Mouse (Mus musculus) frontal cortex, postnatal 25 days (tissue): ENCODE measurements at regions not wholly inside any gene's neighbourhood (a gene's known extent, or its start where the extent isn't known, plus 50 kb on each side); places are given as distances from the start of the nearest gene placed in this dataset.
A peak's percentile ranks its signal among the peaks of the same experiment; 100 is the strongest.

Source experiments
- DNase-seq, 2 experiments: peaks; one replicate each; pipeline ENCODE4 v3.0.0; 2022; ENCODE audit warnings: low spot score in 2 of 2

DNA sequence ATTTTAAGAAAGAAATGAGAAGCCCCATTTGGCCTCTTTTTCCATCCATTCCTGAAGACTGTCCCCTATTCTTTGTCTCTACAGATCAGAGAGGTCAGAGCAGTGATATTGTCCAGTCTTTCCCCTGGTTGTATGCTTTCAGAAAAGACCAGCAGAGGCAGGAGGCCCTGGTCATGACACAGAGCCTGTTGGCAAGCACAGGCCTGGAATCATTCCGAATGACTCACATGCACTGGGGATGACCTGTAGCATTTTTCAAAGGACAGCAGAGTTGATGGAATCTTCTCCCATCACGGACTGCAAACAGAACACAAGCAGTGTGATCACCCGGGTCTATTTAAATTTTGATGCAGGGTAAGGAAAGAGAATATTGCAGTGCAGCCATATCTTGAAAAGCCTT lies 50.2 kb upstream of the Nxt1 start:
- DNase-seq, result no peak

DNA sequence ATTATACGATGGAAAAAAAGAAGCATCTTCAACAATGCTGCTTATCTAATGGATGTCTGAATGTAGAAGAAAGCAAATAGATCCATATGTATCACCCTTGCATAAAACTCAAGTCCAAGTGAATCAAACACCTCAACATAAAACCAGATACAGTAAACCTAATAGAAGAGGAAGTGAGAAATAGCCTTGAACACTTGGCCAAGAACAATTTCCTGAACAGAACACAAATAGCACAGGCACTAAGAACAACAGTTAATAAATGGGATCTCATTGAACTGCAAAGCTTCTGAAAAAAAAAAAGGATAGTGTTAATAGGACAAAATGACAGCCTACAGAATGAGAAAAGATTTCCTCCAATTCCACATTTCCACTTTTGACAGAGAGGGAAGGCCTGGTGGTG lies 60.5 kb upstream of the Nxt1 start:
- no peak for DNase-seq

DNA sequence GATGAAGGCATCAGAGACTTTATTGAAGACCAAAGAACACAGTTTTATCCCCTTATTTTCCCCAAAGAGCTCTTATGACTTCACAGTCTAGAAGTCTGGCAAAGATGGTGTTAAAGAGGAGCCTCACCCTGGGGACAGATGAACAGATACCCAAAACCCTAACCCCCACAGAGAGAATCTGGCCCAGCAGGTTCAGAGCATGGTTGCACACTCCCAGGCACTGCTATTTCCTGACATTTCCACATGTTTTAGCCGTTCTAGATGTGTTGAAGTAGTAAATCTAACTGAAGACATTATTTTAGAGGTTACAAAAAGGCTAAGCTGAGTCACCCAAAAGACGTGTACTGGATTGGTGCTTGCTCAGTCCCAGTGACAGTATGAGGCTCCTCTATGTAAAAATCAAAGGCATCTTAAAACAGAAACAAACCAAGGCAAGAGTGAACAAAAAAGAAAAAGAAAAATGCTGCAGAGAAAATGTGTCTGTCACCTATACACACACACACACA lies 66.9 kb upstream of the Nxt1 start:
- no peak for DNase-seq

DNA sequence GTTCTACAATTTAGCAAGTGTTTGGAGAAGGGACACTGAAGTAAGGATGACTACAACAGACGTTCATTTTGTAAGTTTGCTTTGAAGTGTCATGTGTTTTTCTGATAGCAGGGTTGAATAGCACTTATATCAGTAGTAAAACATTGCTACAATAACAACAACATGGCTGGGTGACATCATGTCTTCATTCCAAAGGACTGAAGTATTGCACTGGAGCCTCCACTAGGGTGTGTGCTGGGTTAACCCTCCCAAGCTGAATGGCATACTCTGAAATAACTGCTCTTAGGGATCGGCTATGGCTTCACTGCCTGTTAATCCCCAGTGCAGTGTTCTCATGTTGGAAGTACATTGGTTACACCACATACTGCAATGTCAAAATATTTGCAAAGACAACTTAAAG lies 68.5 kb upstream of the Nxt1 start:
- no peak for DNase-seq

DNA sequence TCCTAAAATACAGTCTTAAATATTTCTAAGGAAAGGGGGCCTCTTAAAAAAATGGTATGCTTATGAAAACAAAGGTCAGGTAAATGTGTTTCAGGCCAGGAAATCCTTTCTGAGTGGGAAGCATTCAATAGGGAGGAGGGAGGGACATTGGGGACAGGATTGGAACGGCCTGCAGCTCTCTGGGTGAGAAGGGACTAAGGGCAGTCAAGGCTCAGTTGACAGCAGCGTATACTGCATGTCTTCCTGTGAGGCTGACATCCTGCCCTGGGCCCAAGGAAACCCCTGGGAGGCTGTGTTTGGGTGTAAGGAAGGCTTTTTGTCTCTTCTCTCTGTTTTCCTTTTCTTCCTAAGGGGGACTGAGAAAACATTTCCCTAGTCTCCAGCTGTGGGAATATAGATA lies 69.1 kb upstream of the Nxt1 start:
- no peak for DNase-seq

DNA sequence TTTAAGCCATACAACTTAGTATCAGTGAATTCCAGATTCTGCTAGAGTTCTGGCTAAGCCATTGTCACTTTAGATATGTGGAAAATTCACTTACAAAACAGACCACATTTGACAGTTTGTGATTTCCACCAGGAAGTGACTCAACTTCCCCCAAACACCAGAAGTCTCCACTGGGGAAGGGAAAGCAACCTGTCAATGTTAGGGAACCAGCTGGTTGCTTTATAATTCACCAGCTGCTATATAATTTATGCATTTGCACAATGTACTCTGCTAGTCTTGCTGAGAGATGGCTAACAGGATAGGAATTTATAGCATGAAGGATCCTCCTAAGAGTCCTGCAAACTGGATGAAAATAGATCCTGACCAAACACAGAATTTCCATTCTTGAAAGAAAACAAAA lies 72.9 kb upstream of the Nxt1 start:
- no peak for DNase-seq

DNA sequence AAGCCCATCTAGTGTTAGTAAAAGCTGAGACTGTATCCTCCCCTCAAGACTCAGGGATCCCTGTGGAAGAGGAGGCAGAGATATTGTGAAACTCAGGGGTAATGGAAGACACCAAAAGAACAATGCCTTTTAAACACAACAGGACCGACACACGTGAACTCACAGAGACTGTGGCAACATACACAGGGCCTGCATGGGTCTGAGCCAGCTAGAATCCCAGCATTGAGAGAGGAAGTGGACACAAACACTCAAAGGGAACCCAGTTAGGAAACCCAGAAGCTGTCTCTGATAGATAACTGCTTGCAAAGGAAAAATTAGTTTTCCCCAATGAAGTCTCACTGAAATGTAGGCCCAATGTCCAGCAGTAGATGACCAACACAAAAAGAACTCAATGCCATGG lies 75.4 kb upstream of the Nxt1 start:
- no peak for DNase-seq

DNA sequence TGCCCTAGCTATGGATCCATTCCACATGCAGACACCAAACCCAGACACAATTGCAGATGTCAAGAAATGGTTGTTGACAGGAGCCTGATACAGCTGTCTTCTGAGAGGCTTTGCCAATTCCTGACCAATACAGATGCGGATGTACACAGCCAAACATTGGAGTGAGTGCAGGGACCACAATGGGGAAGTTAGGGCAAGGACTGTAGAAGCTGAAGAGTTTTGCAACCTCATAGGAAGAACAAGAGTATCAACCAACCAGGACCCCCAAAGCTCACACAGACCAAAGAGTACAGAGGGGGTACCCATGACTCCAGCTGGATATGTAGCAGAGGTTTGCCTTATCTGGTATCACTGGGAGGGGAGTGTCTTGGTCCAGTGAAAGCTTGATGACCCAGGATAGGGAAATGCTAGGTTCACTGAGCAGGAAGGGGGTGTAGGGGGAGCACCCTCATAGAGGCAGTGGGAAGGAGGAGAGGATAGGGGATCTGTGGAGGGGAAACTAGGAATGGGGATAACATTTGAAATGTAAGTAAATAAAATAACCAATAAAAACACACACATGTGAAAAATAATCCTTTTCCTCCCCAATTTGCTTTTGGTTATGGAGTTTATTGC lies 86.6 kb upstream of the Nxt1 start:
- DNase-seq, result no peak

DNA sequence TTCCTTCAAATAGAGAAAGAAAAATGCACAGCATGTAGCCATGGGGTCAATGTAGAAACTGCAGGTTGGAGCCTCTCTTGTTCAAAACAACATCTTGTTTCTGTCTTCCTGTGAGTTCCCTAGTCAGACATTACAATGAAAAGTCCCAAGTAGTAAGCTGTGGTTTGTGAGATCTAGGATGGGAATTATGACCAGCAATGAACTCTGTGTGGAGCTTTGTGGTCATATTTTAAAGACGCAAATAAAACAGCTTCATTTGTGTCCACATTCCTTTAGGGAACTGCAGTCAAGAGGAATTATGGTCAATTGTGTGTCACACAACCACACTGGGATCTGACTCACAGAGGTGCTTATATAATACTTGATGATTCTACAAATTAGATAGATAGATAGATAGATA lies 90.2 kb upstream of the Nxt1 start:
- no peak for DNase-seq

DNA sequence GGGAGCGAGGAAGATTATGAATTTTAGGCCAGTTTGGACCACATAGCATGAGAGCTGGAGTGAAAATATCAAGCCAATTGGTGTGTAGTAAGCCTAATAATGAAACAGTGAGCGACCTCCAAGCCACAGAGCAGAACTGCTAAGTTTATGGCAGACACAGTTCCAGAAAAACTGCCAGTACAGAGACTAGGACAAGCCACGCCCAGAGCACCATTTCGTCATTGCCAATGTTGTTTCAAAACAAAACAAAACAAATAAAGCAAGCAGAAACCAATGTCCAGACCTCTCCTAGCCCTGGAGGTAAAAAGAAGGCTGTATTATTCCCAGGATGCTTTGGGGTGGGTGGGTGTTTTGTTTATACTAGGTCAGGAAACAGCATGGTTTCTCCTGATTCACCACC lies 90.7 kb upstream of the Nxt1 start:
- no peak for DNase-seq

DNA sequence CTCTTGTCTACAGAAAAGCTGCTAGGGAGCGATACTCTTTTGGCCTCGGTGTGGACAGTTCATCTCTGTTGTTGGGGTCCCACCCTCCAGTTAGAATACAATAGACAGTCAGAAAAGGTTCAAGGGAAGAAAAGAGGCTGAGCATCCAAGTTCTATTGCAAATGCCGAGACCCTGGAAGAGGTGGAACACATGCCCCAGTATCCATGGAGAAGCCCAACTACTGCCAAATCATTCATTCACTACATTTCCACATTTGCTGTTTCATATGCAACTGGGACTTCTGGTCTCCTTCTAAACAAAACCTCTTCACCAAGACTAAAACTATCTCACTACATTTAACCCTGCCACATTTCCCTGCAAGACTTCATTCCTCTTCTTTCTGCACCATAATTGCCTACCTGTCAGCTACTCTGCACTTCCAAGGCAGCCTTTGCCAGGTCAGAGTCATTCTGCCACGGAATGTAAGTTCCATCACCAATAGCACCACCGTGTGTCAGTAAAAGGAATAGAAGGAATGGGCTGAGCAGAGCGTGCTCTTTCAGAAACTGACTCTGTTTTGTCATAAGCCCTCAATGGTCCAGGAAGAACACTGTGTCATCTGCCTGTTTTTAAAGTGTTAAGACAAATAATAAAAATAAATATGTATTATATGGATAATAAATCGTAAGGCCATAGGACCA lies 92.0 kb upstream of the Nxt1 start:
- DNase-seq, result no peak

DNA sequence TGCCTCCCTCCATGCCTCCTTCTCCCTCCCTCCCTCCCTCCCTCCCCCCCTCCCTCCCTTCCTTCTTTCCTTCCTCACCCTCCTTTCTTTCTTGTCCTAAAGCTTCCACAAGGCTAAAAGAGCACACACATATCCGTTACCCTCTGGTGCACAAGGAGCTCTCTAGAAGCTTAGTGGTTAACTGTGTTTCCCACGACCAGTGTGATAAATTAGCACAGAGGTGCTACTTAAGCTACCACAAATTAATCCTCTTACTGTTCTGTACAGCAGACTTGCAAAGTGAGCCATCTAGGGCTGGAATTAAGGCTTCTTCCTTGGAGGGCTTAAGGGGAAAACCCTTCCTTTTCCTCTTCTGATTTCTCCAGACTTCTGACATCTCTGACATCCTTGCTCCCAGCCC lies 92.8 kb upstream of the Nxt1 start:
- no peak for DNase-seq

DNA sequence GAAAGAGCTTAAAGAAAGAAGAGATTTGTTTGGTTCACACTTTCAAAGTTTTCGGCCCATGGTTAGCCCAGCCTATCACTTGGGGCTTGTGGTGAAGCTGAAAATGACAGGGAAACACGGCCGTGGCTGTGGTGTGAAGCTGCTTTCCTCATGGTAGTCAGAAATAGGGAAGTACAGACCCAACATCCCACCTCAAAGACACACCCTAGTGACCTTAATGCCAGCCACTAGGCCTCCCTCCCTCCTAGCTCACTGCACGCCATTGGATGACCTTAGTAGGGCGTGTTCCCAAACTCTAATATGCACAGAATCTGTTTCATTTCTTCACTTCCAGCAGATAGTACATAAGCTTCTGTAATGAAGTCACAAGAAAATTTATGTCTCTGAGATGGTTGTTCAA lies 93.4 kb upstream of the Nxt1 start:
- DNase-seq, result no peak

DNA sequence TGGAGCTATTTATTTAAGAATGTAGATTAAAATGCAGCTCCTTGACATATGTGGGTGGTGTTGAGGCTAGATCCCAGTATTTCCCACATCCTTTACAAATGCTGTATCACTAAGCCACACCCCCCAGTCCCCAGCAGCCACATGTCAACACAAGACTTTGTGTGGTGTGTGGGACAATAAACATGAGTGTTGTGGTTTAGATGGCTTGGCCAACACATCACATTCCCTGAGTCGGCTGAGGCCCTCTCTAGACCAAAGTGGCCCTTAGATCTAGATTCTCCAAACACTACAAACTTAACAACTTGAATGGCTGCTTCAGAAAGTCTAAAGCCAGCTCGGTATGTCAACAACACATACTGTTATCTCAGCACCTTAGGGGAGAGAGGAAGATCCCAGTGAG lies 94.2 kb upstream of the Nxt1 start:
- no peak for DNase-seq

DNA sequence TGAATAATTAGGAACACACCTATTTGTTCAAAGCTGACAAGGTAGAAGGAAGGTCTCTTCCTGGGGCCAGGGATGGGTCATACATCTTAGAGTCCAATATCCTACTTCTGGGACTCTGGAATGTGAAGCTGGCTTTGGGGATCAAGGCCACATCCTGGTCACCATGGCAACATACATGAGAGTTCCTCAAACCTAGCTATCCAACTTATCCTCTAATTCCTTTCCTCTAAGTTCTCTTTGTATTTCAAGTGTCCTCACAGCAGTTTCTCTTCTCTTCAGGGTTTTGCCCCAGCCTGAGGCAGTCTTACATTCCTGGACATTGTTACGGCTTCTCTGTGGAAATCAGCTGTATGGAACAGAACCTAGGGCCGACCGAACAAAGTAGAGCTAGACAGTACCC lies 97.0 kb upstream of the Nxt1 start:
- no peak for DNase-seq

DNA sequence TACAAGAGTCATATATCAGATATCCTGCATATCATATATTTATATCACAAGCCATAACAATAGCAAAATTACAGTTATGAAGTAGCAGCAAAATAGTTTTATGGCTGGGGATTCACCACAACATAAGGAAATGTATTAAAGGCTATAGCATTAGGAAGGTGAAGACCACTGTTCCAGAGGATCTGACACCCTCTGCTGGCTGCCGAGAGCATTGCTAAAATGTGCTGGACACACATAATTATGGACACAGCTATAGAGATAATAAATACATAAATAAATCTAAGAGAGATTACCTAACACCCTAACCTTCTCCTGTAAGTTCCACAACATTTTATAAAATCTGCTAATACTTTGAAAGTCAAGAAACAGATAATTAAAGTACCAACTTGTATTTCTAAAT lies 100.2 kb upstream of the Nxt1 start:
- peak; percentile 30 to 44 for DNase-seq

DNA sequence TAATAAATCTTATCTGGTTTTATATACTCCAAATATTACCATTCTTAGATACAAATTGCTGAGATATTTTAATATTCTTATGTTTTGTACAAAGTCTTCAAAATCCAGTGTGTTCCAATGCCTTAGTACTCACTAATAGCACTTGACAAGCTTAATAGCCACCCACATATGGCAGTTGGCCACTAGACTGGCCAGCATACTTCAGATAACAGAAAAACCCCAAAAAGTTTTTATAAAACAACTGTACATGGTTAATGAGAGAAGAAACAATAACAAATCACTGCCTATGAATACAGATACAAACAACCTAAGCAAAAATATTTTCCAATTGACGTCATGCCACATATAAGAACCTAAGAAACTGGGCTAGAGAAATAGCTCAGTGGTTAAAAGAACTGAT lies 100.8 kb upstream of the Nxt1 start:
- no peak for DNase-seq

DNA sequence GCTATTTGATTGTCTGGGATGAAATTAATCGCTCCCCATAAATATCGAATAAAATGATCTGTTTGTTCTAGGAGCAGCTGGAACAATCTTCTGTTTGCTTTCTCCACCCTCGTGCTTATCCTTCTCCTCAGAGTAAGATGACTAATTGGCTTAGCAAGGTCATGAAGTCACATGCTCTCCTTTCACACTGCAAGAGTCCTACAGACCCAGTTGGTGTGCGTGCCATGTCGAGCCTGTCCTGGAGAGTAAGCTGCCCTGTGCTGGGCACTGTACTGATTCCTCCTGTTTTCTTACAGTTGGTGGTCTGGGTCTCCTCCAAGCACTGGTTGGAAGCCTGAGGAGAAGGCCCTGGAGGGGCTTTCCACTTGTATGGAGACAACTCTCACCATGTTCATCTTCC lies 101.4 kb upstream of the Nxt1 start:
- no peak for DNase-seq

DNA sequence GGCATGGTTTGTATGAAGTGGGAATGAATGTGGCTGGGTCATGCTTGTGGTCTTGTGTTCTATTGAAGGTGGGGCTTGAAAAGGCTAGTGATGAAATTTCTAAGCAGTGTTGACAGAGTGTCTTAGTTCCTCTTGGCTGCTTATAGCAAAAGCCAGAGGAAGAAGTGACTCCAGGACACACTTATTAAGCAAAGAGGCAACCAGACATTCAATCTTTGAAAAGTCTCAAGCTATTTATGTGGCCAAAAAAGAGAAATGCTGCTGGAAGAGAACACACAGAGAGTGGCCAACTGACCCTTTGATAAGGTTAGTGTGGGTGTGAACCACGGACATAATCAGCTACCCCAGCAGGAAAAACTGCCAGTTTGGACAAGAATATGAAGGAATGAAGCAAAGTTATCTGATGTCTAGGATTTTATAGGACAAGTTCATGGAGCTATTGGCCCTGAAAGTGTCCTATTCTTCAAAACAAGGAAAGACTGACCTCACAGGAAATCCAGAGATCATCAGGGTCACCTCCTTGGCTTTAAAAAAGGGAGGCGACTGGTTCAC lies 104.4 kb upstream of the Nxt1 start:
- DNase-seq, result no peak

DNA sequence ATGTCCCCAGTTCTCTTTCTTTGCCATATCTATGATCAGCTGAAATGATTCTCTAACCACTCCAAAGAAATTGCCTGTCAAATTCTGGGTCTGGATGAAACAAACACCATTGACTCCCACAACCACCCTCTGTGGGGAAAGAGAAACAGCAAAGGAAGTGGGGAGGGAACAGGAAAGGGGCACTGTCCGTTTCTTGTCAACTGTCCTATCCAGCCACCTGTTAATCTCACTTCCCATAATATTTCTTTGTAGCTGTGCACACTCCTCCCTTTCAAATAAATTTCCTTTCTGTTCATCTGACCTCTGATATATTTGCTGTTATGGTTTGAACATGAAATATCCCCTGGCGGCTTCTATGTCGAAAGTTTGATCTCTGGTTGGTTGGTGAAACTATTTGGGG lies 109.0 kb upstream of the Nxt1 start:
- no peak for DNase-seq

DNA sequence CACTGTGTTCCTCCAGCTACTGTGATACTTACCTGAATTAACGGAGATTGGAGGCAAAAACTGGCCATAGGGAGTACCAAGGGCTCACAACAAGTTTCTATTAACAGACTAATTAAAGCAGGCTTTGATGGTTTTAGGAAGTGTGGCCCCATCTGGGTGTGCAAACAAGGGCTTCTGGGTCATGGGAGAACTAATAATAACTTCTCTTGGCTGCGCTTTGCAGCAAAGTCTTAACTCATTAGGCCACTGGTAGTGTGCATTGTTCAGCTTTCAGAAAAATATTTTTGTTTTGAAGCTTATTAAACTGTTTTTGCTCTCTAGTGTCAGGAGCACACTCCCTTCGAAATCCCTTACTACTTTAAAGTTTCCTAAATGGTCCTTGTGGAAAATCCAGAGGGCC lies 110.4 kb upstream of the Nxt1 start:
- DNase-seq, result no peak

DNA sequence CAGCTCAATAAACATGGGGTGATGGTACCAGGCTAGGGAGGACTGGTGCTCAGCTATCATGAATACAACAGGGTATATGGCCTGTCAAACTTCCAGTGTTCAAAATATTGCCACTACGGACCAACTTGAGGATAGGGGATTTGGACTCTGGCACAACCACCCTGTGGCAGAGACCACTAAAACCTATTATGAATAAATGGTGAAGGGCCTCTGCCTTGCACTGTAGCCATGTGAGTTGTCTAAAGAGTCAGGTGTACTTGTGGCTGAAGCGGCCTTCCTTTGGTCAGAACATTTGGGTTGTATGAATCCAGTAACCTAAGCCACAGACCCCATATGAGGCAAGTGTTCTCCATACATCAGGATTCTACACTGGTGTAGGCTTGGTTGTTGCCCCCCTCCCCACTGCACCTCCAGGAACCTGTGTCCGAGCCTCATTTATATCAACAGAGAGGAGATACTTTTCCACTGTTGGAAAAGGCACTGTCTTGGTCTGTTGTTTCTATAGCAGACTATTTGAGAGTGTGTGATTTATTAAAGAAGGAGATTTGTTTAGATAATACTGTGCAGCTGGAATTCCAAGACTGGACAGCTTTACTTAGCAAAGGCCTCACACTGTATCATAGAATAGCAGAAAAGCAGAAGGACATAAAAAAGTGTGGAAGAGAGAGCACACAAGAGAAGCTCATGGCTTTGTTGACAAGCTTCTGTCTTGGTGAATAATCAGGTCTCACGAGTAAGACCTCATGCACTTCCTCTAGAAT lies 112.2 kb upstream of the Nxt1 start:
- DNase-seq, result no peak

DNA sequence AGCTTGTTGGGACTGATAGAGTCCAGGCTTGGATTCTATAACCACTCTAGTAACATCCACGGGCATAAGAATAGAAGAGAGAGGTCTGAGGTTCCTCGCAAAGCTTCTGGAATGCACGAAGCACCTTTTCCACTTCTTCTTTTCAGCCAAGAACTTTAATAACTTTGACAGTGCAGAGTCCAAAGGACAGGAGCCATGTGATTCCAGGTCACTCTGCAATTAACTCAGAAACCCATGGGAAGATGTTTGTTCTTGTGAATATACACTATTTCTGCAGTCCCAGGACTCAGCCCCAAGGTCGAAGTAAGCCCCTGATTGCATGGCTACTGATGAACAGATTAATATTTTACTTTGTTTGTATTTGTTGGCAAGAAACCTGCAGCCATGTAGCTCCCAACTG lies 113.0 kb upstream of the Nxt1 start:
- no peak for DNase-seq
